Mouse (Mus musculus) left cerebral cortex, adult 2 months (tissue): ENCODE results near the gene Prss22. TPM values are rescaled to one million over a fixed set of nuclear protein-coding genes. Genes with fewer than 3 reads are reported as not detected.
A peak's percentile ranks its signal among the peaks of the same experiment; 100 is the strongest.

Experiments
- DNase-seq, 2 experiments: peaks; one replicate each; pipeline ENCODE4 v3.0.0; 2021 to 2022; ENCODE audit warnings: low spot score in 2 of 2, mixed read lengths in 1 of 2; ENCODE audit errors: extremely low spot score in 1 of 2
- H3K27ac ChIP-seq: fragments of 200-600 bp; 2 replicates; pipeline ENCODE4 v1.8.1; 2022
- H3K4me3 ChIP-seq: fragments of 200-600 bp; 2 replicates; pipeline ENCODE4 v1.8.1; 2022
- CTCF ChIP-seq: fragments of 200-600 bp; IDR thresholded peaks from 2 replicates; pipeline ENCODE4 v1.8.1; 2022; ENCODE audit warnings: antibody characterized with exemption, mild to moderate bottlenecking, moderate library complexity
- intact Hi-C: fragments of 180-260 bp; cut with DNase I; formaldehyde crosslinking; loops from one replicate; pipeline ENCODE4 v1.15.1; 2025
- long read RNA-seq, 2 experiments: library from polyadenylated mRNA; stranded (forward); transcript quantifications; one replicate each; pipeline ENCODE4 v2.0.0; 2021; ENCODE audit warnings: borderline mapping rate in 2 of 2
- total RNA-seq, 2 experiments: library from RNA; stranded (reverse); gene quantifications; 2 replicates each; pipeline ENCODE4 v1.2.3; 2021

Prss22 gene
- total RNA-seq, result 1 to 10 TPM in 1 of 2 experiments, under 1 TPM in 1; 0.70 to 1.5 TPM
- long read RNA-seq, experiment 1, partial matches to known transcripts, result 1 of 2 reads
- long read RNA-seq, experiment 1, other reads (novel, unspliced or antisense), result 1 of 2 reads
- long read RNA-seq, experiment 2, partial matches to known transcripts, result 2 of 2 reads
- long read RNA-seq, experiment 2, other reads (novel, unspliced or antisense), result 0 of 2 reads

DNA sequence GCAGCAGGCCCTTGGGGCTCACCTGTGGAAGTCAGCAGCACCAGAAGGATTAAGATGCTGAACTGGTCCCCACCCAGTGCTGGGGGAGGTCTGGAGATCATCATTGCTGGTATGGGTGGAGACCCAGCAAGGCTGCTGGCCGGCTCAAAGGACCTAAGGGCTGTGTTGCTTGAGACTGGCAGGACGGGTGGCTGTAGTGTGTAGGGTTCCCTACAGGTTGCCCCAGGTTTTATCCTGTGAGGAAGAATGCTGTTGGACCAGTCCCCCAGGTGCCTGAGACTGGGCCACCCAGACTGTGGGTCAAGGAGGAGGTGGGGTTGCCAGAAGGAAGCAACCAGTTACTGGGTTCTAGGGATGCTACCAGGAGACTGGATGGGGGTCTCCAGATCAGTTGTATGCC lies at the start of gene Prss22:
Gene Prss22 (minus strand): TSS at position 200 of the 400 bp plus-strand sequence.
- H3K4me3 ChIP-seq, result no peak within 1 kb of the TSS
- no peak for DNase-seq
- H3K27ac ChIP-seq, result no peak within 1 kb of the TSS
- intact Hi-C loops, result no loop called here
- no peak for TF ChIP-seq CTCF

- no peak for TF ChIP-seq CTCF
- intact Hi-C loops, result no loop called here
- DNase-seq, result no peak
- H3K27ac ChIP-seq, result no peak overlapping the region
- no peak overlapping the region for H3K4me3 ChIP-seq
Observed at GRCm38 (mm10) chr17:24046026-24046425, 48.1 kb upstream of the Prss22 start.

GRCm38 (mm10) chr17:24045608-24046007 lies 47.7 kb upstream of the Prss22 start:
- DNase-seq, result no peak
- intact Hi-C loops, result no loop called here
- no peak overlapping the region for H3K27ac ChIP-seq
- H3K4me3 ChIP-seq, result no peak overlapping the region
- TF ChIP-seq CTCF, result no peak

DNA sequence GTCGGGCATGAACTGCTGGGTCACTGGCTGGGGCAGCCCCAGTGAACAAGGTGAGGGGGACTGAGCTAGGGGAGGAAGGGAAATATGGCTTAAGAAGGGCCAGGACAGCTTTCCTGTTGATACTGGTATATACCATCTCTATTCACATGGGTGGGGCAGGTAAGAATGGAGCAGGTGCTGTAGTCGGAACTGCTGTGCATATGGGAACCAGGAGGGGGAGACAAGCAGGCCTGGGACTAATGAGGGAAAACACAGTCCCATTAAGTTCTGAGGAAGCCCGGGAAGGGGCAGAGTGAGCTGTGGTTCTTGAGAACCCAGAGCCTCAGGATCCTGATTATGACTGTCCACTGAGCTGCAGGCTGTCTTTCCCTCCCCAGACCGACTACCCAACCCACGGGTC lies 46.6 kb upstream of the Prss22 start:
- TF ChIP-seq CTCF, result peak; percentile 9; the same call in 1 of the 2 replicates
- Histone ChIP-seq H3K4me3 (no peak overlapping the region), H3K27ac (no peak overlapping the region)
- no peak for DNase-seq
- intact Hi-C loops, result no loop called here

GRCm38 (mm10) chr17:24037844-24038243 lies 39.9 kb upstream of the Prss22 start, which contains the start of gene Prss27:
Prss27 (plus strand) TSS chr17:24038144.
- Histone ChIP-seq H3K4me3 (no peak within 1 kb of the TSS), H3K27ac (no peak within 1 kb of the TSS)
- TF ChIP-seq CTCF, result no peak
- no peak for DNase-seq
- intact Hi-C loops, result no loop called here

- DNase-seq, result no peak
- no peak for TF ChIP-seq CTCF
Observed at GRCm38 (mm10) chr17:24037360-24037759, 39.5 kb upstream of the Prss22 start.

DNA sequence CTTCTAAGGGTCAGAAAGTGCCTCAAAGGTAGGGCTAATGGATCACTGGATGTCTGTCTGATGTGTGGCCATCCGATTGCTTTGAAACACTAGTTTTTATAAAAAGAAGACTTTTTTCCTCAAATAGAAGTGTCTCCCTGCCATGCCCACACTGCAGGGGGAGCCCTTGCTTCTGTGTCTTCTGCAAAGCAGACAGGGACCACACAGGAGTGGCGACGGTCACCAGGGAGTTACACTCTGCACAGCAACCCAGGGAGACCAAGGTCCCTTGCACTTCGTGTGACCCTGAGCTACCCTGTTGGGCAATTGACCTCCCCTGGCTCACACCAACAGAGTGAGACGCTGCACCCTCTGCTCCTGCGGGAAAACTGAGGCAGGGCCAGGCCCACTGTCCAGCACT lies 39.1 kb upstream of the Prss22 start:
- DNase-seq, result no peak
- TF ChIP-seq CTCF, result peak; percentile 20
- intact Hi-C loops, result no loop called here
- Histone ChIP-seq H3K4me3 (no peak overlapping the region), H3K27ac (no peak overlapping the region)

More at GRCm38 (mm10) chr17:24037360-24037759, 39.5 kb upstream of the Prss22 start:
- intact Hi-C loops, result no loop called here
- Histone ChIP-seq H3K27ac (no peak overlapping the region), H3K4me3 (no peak overlapping the region)

DNA sequence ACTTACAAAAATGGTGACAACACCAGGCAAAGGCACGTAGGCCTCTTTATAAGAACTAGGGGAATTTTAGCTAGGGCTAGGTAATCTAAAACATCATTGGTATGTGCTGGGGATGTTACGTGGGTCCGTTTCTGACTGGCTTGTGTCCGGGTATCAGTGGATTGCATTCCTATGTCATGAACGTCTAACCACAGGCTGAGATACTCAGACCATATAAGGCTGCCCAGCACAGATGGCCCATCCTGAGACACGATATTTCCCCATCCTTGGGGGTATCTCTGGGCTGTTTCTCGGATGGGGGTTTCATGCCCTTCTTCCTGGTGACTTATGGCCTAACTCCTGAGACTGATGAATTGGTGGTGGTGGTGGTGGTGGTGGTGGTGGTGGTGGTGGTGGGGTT lies 37.2 kb upstream of the Prss22 start:
- intact Hi-C loops, result no loop called here
- no peak for TF ChIP-seq CTCF
- Histone ChIP-seq H3K4me3 (no peak overlapping the region), H3K27ac (no peak overlapping the region)
- DNase-seq, result no peak

- DNase-seq, result no peak
- Histone ChIP-seq H3K4me3 (no peak overlapping the region), H3K27ac (no peak overlapping the region)
- no peak for TF ChIP-seq CTCF
- intact Hi-C loops, result no loop called here
Observed at GRCm38 (mm10) chr17:24030551-24030950, 32.7 kb upstream of the Prss22 start.

- intact Hi-C loops, result no loop called here
- no peak for TF ChIP-seq CTCF
- no peak overlapping the region for H3K27ac ChIP-seq
- no peak for DNase-seq
- no peak overlapping the region for H3K4me3 ChIP-seq
Observed at GRCm38 (mm10) chr17:24029477-24029876, 31.6 kb upstream of the Prss22 start.

DNA sequence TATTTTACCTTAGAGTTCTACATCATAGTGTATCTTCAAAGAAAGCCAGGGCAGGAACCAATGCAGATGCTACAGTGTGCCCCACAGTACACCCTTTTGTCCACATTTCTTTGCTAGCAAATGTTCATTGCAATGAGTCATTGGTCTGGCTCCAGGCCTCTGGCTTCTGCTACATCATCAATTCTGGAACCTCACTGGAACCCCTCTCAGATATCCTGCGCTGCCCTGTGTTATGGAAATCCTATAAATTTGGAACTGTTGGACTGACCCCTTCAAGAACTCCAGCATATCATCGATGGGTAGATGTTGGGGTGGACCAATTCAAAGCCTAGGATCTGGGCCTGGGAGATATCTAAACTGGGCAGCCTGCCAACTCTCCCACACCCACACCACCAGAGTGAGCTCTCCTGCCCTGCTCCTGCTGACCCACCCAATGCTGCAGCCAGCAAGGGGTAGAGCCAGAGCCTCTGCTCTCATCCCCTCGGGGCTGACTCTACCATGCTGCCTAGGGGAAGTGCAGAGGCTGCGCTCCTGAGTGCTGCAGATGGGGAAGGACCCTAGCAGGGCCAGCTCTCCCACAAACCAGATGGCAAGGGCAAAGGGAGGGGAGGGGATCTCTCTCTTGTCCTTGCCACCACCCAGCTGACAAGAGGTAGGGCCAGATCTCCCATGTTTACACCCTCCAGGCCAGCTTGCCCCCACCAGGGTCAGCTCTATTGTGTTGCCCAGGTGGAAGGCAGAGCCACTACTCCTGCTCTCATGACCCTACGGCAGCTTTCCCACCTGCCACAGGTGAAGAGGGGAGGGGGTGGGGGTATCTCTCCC lies 23.7 kb upstream of the Prss22 start:
- intact Hi-C loops, result no loop called here
- TF ChIP-seq CTCF, result no peak
- no peak for DNase-seq

DNA sequence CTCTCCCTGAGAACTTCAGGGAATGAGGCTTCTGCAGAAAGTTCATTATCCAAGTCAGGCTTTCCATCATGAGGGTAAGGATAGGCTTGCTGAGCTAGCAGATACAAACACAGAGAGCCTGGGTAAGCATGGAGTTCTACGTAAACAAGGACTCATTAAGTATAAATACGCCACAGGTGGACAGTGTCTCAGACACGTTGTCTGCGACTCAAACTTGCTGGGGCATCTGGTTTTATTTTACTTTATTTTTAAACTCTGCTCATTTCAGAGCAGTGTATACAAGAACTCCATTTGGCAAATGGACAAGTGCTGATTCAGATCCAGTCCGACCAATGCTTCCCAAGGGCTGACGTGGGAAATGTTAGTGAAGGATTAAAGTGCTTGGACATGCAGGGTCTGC lies 22.8 kb upstream of the Prss22 start:
- H3K4me3 ChIP-seq, result no peak overlapping the region
- no peak overlapping the region for H3K27ac ChIP-seq
- no peak for TF ChIP-seq CTCF
- intact Hi-C loops, result no loop called here
- DNase-seq, result no peak

More for the DNA sequence above, 23.7 kb upstream of the Prss22 start:
- Histone ChIP-seq H3K4me3 (no peak overlapping the region), H3K27ac (no peak overlapping the region)

DNA sequence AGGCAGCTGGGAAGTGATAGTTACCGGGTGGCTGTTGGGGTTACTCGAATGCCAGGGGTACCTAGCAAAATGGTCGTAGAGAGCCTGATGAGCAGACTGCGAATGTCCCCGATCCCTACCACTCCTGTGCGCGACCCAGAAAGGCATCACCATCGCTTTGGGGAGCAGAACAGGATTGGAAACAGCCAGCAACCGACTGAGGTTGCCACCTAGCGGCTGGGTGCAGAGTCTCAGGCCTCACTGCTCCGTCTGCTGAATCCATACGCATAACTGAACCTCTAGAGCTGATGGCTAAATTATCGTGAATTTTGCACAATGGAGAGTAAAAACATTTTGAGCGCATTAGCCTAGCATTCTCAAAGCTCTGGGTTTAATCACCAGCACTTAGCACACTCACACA lies 17.8 kb upstream of the Prss22 start:
- peak; percentile 75 for TF ChIP-seq CTCF
- Histone ChIP-seq H3K4me3 (no peak overlapping the region), H3K27ac (no peak overlapping the region)
- no peak for DNase-seq
- intact Hi-C loops, result no loop called here
